Mouse (Mus musculus): ENCODE data around the gene Sephs1. TPM values are rescaled to one million over a fixed set of nuclear protein-coding genes. Genes with fewer than 3 reads are reported as not detected.

Gene Sephs1
- total and polyA plus RNA-seq, 3 experiments, result 9.0 to 55.8 (median 42.6) TPM

- no peak for TF ChIP-seq GATA1 (IDR thresholded peaks at IDR 0.05; ENCODE audit: borderline replicate concordance, low read length)
- TF ChIP-seq CTCF (IDR thresholded peaks at IDR 0.05; ENCODE audit: low read depth, low read length), result no peak
- H3K4me1 ChIP-seq (ENCODE audit: insufficient read depth, low read depth, low read length), result no peaks in the 10 kb centered on the region
- peaks cover 8% of the 10 kb centered on the region for H3K27me3 ChIP-seq (ENCODE audit: insufficient read depth, low read length)
- no peak overlapping the region for H3K4me3 ChIP-seq (ENCODE audit: low read depth, low read length)
- no peaks in the 10 kb centered on the region for H3K36me3 ChIP-seq (replicated peaks)
- no peaks in the 10 kb centered on the region for H3K9me3 ChIP-seq (replicated peaks)
- DNase-seq (ENCODE audit: low spot score) (no peak), ATAC-seq (ENCODE audit: extremely low read depth, insufficient number of reproducible peaks, low FRiP score, poor library complexity, severe bottlenecking) (no peak)
Measured at GRCm38 (mm10) chr2:4950986-4951385, 69.6 kb downstream of the Sephs1 start.

GRCm38 (mm10) chr2:4954216-4954760, 72.9 kb downstream of the Sephs1 start:
- no peaks in the 10 kb centered on the region for H3K36me3 ChIP-seq (replicated peaks)
- ATAC-seq (ENCODE audit: extremely low read depth, insufficient number of reproducible peaks, low FRiP score, poor library complexity, severe bottlenecking), result no peak
- no peaks in the 10 kb centered on the region for H3K9me3 ChIP-seq (replicated peaks)
- TF ChIP-seq GATA1 (IDR thresholded peaks at IDR 0.05; ENCODE audit: borderline replicate concordance, low read length), result no peak
- TF ChIP-seq TAL1 (conservative IDR thresholded peaks at IDR 0.05; ENCODE audit: low read depth, low read length), result no peak
- peaks cover 15% of the 10 kb centered on the region for H3K27me3 ChIP-seq (ENCODE audit: insufficient read depth, low read length)
- DNase-seq (ENCODE audit: low spot score), result no peak
- H3K4me3 ChIP-seq (ENCODE audit: low read depth, low read length), result no peak overlapping the region
- no peaks in the 10 kb centered on the region for H3K4me1 ChIP-seq (ENCODE audit: insufficient read depth, low read depth, low read length)

- no peak overlapping the region for H3K4me3 ChIP-seq (ENCODE audit: low read depth, low read length)
- H3K9me3 ChIP-seq (replicated peaks), result no peaks in the 10 kb centered on the region
- H3K4me1 ChIP-seq (ENCODE audit: insufficient read depth, low read depth, low read length), result no peaks in the 10 kb centered on the region
Measured at GRCm38 (mm10) chr2:4958039-4958438, 76.7 kb downstream of the Sephs1 start.

More at GRCm38 (mm10) chr2:4958039-4958438, 76.7 kb downstream of the Sephs1 start:
- H3K27me3 ChIP-seq (ENCODE audit: insufficient read depth, low read length), result peaks cover 15% of the 10 kb centered on the region
- no peak for TF ChIP-seq GATA2 (IDR thresholded peaks at IDR 0.05; ENCODE audit: borderline replicate concordance, low read depth, low read length)
- TF ChIP-seq POLR2AphosphoS5 (IDR thresholded peaks at IDR 0.05; ENCODE audit: insufficient replicate concordance, low read depth, low read length), result no peak
- TF ChIP-seq TAL1 (conservative IDR thresholded peaks at IDR 0.05; ENCODE audit: low read depth, low read length), result no peak
- TF ChIP-seq GATA1 (IDR thresholded peaks at IDR 0.05; ENCODE audit: borderline replicate concordance, low read length), result no peak
- no peak for TF ChIP-seq CTCF (IDR thresholded peaks at IDR 0.05; ENCODE audit: low read depth, low read length)
- ATAC-seq (ENCODE audit: extremely low read depth, insufficient number of reproducible peaks, low FRiP score, poor library complexity, severe bottlenecking) (no peak), DNase-seq (ENCODE audit: low spot score) (no peak)
- H3K36me3 ChIP-seq (replicated peaks), result no peaks in the 10 kb centered on the region

Other genes with a start within 250 kb of the Sephs1 start
- 38.5 and 44.1 TPM in 2 replicates for gene Prpf18, start 229.5 kb upstream of the Sephs1 start, total RNA-seq (2014; fragmentation: Nextera tagmentation)
- gene Prpf18, start 229.5 kb upstream of the Sephs1 start, total RNA-seq (2017), result 49.0 and 60.5 TPM in 2 replicates
- 23.8 and 41.5 TPM in 2 replicates for gene Prpf18, start 229.5 kb upstream of the Sephs1 start, polyA plus RNA-seq (2012)
- gene Bend7, start 163.7 kb upstream of the Sephs1 start, total RNA-seq (2014; fragmentation: Nextera tagmentation), result 3.6 TPM in 1 of 2 replicates, not detected in the other
- 0.05 TPM in 1 of 2 replicates, not detected in the other for gene Bend7, start 163.7 kb upstream of the Sephs1 start, total RNA-seq (2017)
- gene Bend7, start 163.7 kb upstream of the Sephs1 start, polyA plus RNA-seq (2012), result not detected in 2 replicates
- 22.6 and 32.8 TPM in 2 replicates for gene Phyh, start 37.5 kb downstream of the Sephs1 start, total RNA-seq (2014; fragmentation: Nextera tagmentation)
- 14.5 and 20.2 TPM in 2 replicates for gene Phyh, start 37.5 kb downstream of the Sephs1 start, total RNA-seq (2017)
- gene Phyh, start 37.5 kb downstream of the Sephs1 start, polyA plus RNA-seq (2012), result 3.8 and 4.3 TPM in 2 replicates
- not detected in 2 replicates for gene Ucma, start 94.6 kb downstream of the Sephs1 start, total RNA-seq (2014; fragmentation: Nextera tagmentation)
- gene Ucma, start 94.6 kb downstream of the Sephs1 start, total RNA-seq (2017), result not detected in 2 replicates
- gene Ucma, start 94.6 kb downstream of the Sephs1 start, polyA plus RNA-seq (2012), result not detected in 2 replicates
- gene Mcm10, start 131.2 kb downstream of the Sephs1 start, total RNA-seq (2014; fragmentation: Nextera tagmentation), result 94.5 and 118 TPM in 2 replicates
- gene Mcm10, start 131.2 kb downstream of the Sephs1 start, total RNA-seq (2017), result 97.5 and 100 TPM in 2 replicates
- gene Mcm10, start 131.2 kb downstream of the Sephs1 start, polyA plus RNA-seq (2012), result 36.4 and 48.7 TPM in 2 replicates
- 65.2 and 68.0 TPM in 2 replicates for gene Optn, start 182.5 kb downstream of the Sephs1 start, total RNA-seq (2014; fragmentation: Nextera tagmentation)
- 117 and 139 TPM in 2 replicates for gene Optn, start 182.5 kb downstream of the Sephs1 start, total RNA-seq (2017)
- 29.3 and 30.3 TPM in 2 replicates for gene Optn, start 182.5 kb downstream of the Sephs1 start, polyA plus RNA-seq (2012)